Mouse (Mus musculus): ENCODE results near the gene Tctex1d4.

The Tctex1d4 gene

GRCm38 (mm10) chr4:117126675-117127290, at the start of gene Tctex1d4:
Tctex1d4 (plus strand) TSS chr4:117126794.
- no peak for DNase-seq

GRCm38 (mm10) chr4:117087948-117088640, 38.5 kb upstream of the Tctex1d4 start:
- DNase-seq = no peak

GRCm38 (mm10) chr4:117090586-117090985, 36.0 kb upstream of the Tctex1d4 start:
- no peak for DNase-seq

- peak; percentile 43 for DNase-seq
These were observed 31.8 kb upstream of the Tctex1d4 start for GRCm38 (mm10) chr4:117094626-117095361.

GRCm38 (mm10) chr4:117095551-117096452, 30.8 kb upstream of the Tctex1d4 start, which contains the start of gene Ptch2:
Ptch2 (plus strand) TSS chr4:117096075.
- DNase-seq = peak; percentile 90

GRCm38 (mm10) chr4:117096666-117097065, 29.9 kb upstream of the Tctex1d4 start:
- no peak for DNase-seq

- DNase-seq = no peak
These were observed 28.4 kb upstream of the Tctex1d4 start for GRCm38 (mm10) chr4:117097969-117098763.

GRCm38 (mm10) chr4:117098764-117099036, 27.9 kb upstream of the Tctex1d4 start:
- no peak for DNase-seq

GRCm38 (mm10) chr4:117100036-117100435, 26.6 kb upstream of the Tctex1d4 start:
- DNase-seq = no peak

GRCm38 (mm10) chr4:117101218-117101617, 25.4 kb upstream of the Tctex1d4 start:
- DNase-seq = peak; percentile 71

- no peak for DNase-seq
These were observed 21.9 kb upstream of the Tctex1d4 start for GRCm38 (mm10) chr4:117104672-117105071.

- peak; percentile 40 for DNase-seq
These were observed 21.5 kb upstream of the Tctex1d4 start for GRCm38 (mm10) chr4:117105127-117105526.

GRCm38 (mm10) chr4:117107813-117108523, 18.6 kb upstream of the Tctex1d4 start:
- no peak for DNase-seq

GRCm38 (mm10) chr4:117108524-117108849, 18.1 kb upstream of the Tctex1d4 start:
- no peak for DNase-seq

- no peak for DNase-seq
These were observed 17.3 kb upstream of the Tctex1d4 start for GRCm38 (mm10) chr4:117109330-117109729.

GRCm38 (mm10) chr4:117110249-117110648, 16.3 kb upstream of the Tctex1d4 start:
- DNase-seq = no peak

- no peak for DNase-seq
These were observed 15.6 kb upstream of the Tctex1d4 start for GRCm38 (mm10) chr4:117110985-117111384.

GRCm38 (mm10) chr4:117113237-117113636, 13.4 kb upstream of the Tctex1d4 start:
- no peak for DNase-seq

GRCm38 (mm10) chr4:117115592-117115991, 11.0 kb upstream of the Tctex1d4 start:
- no peak for DNase-seq

- DNase-seq = no peak
These were observed 8.7 kb upstream of the Tctex1d4 start for GRCm38 (mm10) chr4:117117931-117118330.

- no peak for DNase-seq
These were observed 7.0 kb upstream of the Tctex1d4 start for GRCm38 (mm10) chr4:117119636-117120035.

- no peak for DNase-seq
These were observed 6.5 kb upstream of the Tctex1d4 start for GRCm38 (mm10) chr4:117120052-117120444.

Measured in kidney, postnatal 14 days (tissue).